Mouse (Mus musculus): ENCODE data around the gene Sh3pxd2b.

- TF ChIP-seq POLR2A (IDR thresholded peaks at IDR 0.05; ENCODE audit: low read depth, low read length) (no peak), CTCF (conservative IDR thresholded peaks at IDR 0.05 in 1 of 2, IDR thresholded peaks at IDR 0.05 in 1 of 2; ENCODE audit: low read depth in 2 of 2, low read length in 2 of 2) (no peak), ZNF384 (IDR thresholded peaks at IDR 0.05; ENCODE audit: low read depth, low read length) (no peak), TCF12 (IDR thresholded peaks at IDR 0.05; ENCODE audit: low read depth, low read length) (no peak), EP300 (IDR thresholded peaks at IDR 0.05; ENCODE audit: low read length) (no peak), MAZ (IDR thresholded peaks at IDR 0.05; ENCODE audit: low read depth, low read length) (no peak), IRF4 (IDR thresholded peaks at IDR 0.05; ENCODE audit: low read depth, low read length) (no peak), NRF1 (IDR thresholded peaks at IDR 0.05; ENCODE audit: low read depth, low read length) (no peak), ELF1 (IDR thresholded peaks at IDR 0.05; ENCODE audit: low read depth, low read length) (no peak), ETS1 (conservative IDR thresholded peaks at IDR 0.05; ENCODE audit: low read depth, low read length) (no peak)
Observed at GRCm38 (mm10) chr11:32301506-32301905, 46.1 kb upstream of the Sh3pxd2b start.
